Mouse (Mus musculus) ovary, postnatal 36 days (tissue): ENCODE data around the gene Syt11.
"Not testable (repeated sequence)": the region's sequence is repeated elsewhere in the genome, so short reads cannot be mapped to it uniquely, and the experiment has no call there.

ENCODE experiments used
- DNase-seq: peaks from one replicate; pipeline ENCODE4 v3.0.0; 2022; ENCODE audit warnings: low spot score, mixed read lengths

Gene Syt11

DNA sequence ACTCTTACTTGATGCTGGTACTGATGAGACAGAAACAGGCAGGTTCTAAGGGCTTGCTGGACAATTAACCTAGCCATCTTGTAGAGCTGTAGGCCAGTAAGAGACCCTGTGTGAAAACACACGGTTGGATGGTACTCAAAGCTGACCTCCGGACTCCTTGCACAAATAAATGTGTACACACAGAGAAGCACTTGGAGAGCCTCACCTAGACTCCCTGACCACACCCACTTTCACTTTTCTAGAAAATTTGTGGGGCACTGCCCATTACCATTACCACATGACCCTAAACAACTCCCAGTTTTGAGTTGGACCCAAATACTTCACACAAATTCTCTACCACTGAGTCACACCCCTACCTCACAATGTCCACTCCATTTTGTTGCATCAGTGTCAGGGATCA, 38.4 kb downstream of the Syt11 start:
- DNase-seq, result no peak

DNA sequence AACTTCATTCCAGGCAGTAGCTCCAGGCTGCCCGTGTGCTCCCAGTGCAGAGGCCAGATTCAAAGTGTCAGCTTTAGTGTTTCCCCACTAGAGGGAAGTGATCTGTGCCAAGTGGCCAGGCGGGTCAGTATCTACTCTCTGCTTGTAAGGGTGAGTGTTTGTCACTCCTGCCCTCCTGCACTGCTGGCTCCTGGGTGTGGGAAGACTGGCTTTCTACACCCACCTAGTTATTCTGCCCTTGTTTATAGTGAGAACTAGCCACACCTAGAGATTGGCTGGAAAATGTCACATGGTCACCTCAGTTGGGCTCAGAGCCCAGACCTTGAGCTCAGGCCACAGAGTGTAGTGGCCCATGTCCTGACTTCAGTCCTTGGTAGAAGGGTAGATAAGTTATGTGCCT, 55.9 kb downstream of the Syt11 start:
- peak; percentile 38 for DNase-seq

DNA sequence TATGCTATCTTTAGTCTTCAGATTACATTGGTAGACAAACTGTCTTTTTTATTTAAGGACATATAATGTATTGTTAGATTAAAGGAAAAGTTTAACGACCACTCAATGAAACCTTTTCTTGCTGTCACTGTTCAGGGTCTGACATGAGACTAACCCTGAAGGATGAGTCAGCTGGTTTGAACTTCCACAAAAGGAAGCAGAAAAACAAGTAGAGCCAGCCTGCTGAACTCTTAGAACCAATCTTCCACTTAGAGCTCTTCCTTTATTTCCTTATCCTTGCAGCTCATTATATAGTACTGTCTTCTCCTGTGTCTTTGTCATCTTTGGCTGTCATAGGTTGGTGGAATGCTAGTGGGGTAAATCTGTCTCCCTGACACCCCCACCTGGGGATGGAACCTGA, 57.1 kb downstream of the Syt11 start:
- no peak for DNase-seq

DNA sequence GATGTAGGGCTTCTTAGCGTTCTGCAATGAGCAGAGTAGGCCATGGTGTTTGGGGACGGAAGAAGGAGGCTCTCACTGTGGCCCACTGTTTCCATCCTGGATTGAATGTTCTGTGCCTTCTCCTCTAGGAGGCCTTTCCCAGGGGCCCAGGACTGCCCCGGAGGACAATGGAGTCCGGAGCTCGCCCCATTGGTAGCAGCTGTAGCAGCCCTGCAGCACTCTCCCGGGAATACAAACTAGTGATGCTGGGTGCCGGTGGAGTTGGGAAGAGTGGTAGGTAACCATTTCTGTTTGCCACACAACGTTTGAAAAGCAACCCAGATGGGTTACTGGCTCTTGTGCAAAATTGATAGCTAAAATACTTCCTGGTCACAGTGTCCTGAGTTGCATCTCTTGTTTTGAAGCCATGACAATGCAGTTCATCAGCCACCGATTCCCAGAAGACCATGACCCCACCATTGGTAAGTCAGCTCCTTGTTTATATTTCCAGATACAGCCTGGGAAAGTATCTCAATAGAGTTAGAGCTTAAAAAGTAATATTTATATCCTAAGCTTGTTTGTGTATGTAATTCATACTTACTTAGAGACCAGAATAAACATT, 57.7 kb downstream of the Syt11 start:
- DNase-seq, result peak; percentile 35

DNA sequence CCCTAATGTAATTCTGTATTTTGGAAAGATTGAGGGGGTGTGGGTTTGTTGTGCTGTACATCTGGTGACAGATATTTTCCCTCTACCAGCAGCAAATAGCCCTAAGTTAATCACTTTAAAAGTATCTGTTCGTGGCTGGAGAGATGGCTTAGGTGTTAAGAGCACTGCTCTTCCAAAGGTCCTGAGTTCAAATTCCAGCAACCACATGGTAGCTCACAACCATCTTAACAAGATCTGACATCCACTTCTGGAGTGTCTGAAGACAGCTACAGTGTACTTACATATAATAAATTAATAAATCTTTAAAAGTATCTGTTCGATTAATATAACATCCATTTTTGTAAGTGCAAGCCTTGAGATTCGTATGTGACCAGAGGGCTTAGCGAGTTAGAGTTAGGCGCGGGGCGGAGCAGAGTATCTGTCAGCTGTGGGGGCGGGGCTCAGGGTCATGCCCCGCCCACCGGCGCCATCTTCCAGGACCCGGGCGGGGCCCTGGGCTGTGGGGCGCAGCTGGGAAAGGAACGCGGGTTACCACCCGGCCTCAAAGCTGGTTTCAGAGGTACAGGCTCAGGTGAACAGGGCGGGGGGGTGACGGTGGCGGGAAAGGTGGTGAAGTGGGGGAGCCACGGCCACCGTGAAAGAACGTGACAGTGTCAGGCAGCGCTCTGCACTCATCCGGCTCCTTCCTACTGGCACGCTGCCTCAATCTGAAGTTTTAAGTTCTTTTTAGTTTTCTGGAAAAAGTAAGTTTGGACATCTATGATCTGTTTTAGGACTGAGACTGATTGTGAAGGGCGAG, 58.4 kb downstream of the Syt11 start, which contains the start of gene Rit1:
TSS of gene Rit1 (plus strand) at position 440 of the 799 bp plus-strand sequence.
- peak; percentile 84 for DNase-seq

DNA sequence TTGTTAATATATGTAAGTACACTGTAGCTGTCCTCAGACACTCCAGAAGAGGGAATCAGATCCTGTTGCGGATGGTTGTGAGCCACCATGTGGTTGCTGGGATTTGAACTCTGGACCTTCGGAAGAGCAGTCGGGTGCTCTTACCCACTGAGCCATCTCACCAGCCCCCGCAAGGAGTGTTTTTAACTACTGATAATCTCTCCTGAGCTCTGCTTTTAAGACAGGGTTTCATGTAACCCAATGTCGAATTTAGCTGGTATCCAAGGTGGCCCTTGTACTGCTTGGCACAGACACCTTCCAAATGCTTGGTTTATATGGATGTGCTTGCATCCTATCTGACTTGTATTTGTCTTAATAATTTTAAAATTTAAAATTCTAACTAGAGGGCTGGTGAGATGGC, 59.2 kb downstream of the Syt11 start:
- DNase-seq, result not testable (repeated sequence)

DNA sequence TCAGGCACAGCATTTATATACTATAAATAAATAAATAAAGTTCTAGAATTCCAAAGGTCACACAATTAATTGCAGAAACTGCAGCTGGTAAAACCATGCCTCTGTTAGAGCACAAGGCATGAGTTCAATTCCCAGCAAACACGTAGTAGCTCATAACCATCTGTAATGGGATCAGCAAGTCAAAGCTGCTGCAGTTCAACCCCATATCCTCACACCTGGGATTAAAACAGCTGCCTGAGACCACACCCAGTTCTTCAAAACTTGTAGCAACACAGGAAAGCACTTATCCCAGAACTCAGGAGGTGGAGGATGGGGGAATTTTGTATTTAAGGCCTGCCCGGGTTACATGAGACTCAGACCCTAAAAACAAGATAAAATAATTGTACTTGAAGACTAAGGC, 60.2 kb downstream of the Syt11 start:
- DNase-seq, result no peak

DNA sequence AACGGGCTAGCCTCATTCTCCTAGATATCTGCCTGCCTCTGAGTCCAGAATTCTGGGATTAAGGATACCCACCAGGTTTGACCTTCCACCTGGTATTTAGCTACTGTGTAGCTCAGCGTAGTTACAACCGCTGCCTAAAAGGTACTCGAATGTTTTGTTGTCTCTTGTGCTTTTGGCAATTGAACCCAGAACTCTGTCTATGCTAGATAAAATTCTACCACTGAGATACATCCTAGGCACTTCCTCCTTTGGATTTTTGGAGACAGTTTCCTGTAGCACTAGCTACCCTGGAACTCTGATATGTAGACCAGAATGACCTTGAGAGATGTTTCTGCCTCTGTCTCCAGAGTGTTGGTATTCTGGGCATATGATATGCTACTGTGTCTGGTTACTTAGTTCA, 61.3 kb downstream of the Syt11 start:
- DNase-seq, result no peak

DNA sequence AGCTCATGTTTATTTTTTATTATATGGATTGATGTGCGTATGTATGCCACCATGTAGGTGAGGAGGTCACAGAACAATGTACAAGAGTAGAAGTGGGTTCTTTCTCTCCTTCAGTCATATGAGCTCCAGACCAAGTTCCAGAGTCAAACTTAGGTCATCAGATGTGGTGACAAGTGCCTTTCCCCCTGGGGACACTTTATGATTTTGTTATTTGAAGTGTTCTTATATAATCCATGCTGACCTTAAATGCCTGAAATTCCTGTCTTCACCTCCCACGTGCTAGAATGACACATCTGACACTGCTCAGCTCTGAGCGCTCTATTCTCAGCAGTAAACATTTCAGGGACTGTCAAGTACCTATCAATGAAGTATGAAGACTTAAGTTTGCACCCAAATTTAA, 73.7 kb downstream of the Syt11 start:
- DNase-seq, result no peak

DNA sequence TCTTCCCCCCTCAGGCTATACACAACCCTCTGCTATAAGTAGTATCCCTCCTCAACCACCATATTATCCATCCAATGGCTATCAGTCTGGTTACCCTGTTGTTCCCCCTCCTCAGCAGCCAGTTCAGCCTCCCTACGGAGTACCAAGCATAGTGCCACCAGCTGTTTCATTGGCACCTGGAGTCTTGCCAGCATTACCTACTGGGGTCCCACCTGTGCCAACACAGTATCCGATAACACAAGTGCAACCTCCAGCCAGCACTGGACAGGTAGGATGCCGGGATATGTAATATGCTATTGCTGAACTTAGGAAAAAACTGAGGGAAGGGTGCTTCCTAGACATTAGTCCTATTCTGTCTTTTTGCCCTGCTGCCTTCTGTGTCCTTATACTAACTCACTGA, 74.7 kb downstream of the Syt11 start:
- DNase-seq, result no peak

DNA sequence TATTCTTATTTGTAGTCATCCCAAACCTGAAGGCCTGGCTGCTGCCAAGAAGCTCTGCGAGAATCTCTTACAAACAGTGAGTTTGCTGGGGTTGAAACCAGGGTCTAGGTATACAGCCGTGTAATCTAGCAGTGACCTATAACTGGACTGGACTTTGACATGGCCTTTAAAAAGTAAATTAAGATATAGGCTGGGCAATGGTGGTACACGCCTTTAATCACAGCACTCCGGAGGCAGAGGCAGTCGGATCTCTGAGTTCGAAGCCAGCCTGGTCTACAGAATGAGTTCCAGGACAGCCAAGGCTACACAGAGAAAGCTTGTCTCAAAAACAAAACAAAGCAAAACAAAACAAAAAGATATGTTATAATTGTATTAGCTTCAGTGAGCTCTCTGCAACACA, 76.1 kb downstream of the Syt11 start:
- no peak for DNase-seq

DNA sequence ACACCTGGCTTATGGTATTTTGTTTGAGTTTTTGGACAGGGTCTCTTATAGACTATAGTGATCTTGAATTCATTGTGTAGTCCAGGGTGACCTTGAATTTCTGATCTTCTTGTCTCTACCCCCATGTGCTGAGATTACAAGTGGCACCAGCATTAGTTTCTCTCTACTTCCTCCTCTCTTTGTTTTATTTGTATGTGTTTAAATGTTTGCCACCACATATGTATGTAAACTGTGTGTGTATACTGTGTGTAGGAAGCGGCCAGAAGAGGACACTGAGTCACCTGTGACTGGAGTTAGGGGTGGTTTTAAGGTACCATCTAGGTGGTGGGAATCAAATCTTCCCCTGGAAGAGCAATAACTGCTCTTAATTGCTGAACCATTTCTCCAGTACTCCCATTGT, 76.9 kb downstream of the Syt11 start:
- no peak for DNase-seq

DNA sequence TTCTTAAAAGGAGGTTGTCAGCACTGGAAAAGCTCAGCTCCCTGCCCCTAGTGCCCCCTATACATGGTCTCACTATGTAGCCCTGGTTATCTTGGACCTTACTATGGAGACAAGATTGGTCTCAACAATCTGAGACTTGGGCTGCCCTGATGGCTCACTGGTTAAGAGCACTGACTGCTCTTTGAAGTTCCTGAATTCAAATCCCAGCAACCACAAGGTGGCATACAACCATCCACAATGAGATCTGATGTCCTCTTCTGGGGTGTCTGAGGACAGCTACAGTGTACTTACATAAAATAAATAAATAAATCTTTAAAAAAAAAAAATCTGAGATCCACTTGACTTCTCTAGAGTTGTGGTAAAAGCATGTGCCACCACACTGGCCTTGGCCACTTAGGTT, 79.4 kb downstream of the Syt11 start:
- no peak for DNase-seq
